Mouse (Mus musculus) heart, postnatal 0 days (tissue): Measurements from ENCODE around the gene Gimap7. TPM values are rescaled to one million over a fixed set of nuclear protein-coding genes. Genes with fewer than 3 reads are reported as not detected.

ENCODE experiments used
- ATAC-seq: fragments of 200-750 bp; cut with Nextera tagmentation; 2 replicates; pipeline ENCODE4 v1.8.0; 2017; ENCODE audit warnings: low read depth, moderate number of reproducible peaks, moderate library complexity; ENCODE audit not compliant: insufficient read depth
- DNase-seq: peaks from one replicate; pipeline ENCODE4 v3.0.0-alpha.2; 2016; ENCODE audit warnings: low spot score
- H3K27ac ChIP-seq: fragments of 300-500 bp; sonication (generic); 2 replicates; pipeline ENCODE4 v1.5.1; 2014; ENCODE audit warnings: low read depth, mild to moderate bottlenecking
- H3K27me3 ChIP-seq: fragments of 300-500 bp; sonication (generic); 2 replicates; pipeline ENCODE4 v1.6.1; 2014; ENCODE audit warnings: low read length, mixed read lengths; ENCODE audit not compliant: control insufficient read depth, insufficient read depth
- H3K36me3 ChIP-seq: fragments of 300-500 bp; sonication (generic); replicated peaks from 2 replicates; pipeline ENCODE4 v1.6.1; 2014; ENCODE audit warnings: low read length, mixed read lengths; ENCODE audit not compliant: control insufficient read depth, insufficient read depth
- H3K4me1 ChIP-seq: fragments of 300-500 bp; sonication (generic); 2 replicates; pipeline ENCODE4 v1.6.1; 2014; ENCODE audit warnings: antibody characterized with exemption; ENCODE audit not compliant: control insufficient read depth, insufficient read depth
- H3K4me2 ChIP-seq: fragments of 300-500 bp; sonication (generic); 2 replicates; pipeline ENCODE4 v1.6.1; 2014; ENCODE audit warnings: low read depth, mild to moderate bottlenecking, low read length, moderate library complexity
- H3K4me3 ChIP-seq: fragments of 300-500 bp; sonication (generic); 2 replicates; pipeline ENCODE4 v1.5.1; 2014; ENCODE audit warnings: low read depth, low read length
- H3K9ac ChIP-seq: fragments of 300-500 bp; sonication (generic); replicated peaks from 2 replicates; pipeline ENCODE4 v1.6.1; 2014; ENCODE audit warnings: low read depth, low read length, mixed read lengths
- H3K9me3 ChIP-seq: fragments of 300-500 bp; sonication (generic); replicated peaks from 2 replicates; pipeline ENCODE4 v1.6.1; 2016; ENCODE audit warnings: low read length; ENCODE audit not compliant: control insufficient read depth
- CTCF ChIP-seq: IDR thresholded peaks from 2 replicates; pipeline ENCODE4 v1.5.1; 2016; ENCODE audit warnings: antibody characterized with exemption, control low read depth, low read depth
- EP300 ChIP-seq: IDR thresholded peaks from 2 replicates; pipeline ENCODE4 v1.6.1; 2016; ENCODE audit warnings: antibody characterized with exemption, low read depth
- WGBS: fragments of 180-500 bp; shearing (Covaris S2); extraction: QIAGEN DNeasy Blood & Tissue Kit; methylation state at CpG from one replicate; pipeline ENCODE4 v1.1.7; 2014; 5-methylcytosine and 5-hydroxymethylcytosine counted together
- polyA plus RNA-seq: library from polyadenylated mRNA; unstranded; fragments of >200 nt; fragmentation: Nextera tagmentation; extraction: Ambion mirVana; gene quantifications from 2 replicates; pipeline ENCODE4 v1.2.1, GENCODE M21; 2015
- total RNA-seq: library from RNA; depleted of rRNA; stranded (reverse); fragments of >200 nt; gene quantifications from 2 replicates; pipeline ENCODE4 v1.2.3, GENCODE M21; 2014; ENCODE audit warnings: low replicate concordance; rRNA removed

Gimap7 gene
- total RNA-seq, result not detected in 2 replicates
- polyA plus RNA-seq, result not detected in 2 replicates

DNA sequence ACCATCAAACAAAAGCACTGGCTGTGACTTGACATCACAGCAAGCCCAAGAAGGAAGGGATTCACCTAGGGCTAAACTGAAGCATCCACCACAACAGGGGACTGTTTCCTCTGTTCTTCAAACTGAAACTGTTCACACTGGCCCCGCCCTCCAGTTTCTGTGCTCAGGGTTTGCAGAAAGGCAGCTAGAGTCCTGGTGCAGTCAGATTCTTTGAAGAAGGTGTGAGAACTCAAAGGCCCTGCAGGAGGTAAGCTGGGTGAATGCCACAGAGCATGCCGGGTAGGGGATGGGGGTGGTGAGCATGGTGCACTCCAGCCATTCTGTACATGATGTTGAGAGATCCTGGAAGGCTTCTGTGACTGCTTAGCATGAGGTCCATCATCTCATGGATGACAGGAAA lies at the start of gene Gimap7, which contains the start of gene Gm28053:
Gimap7 (plus strand) TSS at position 167 of the 400 bp plus-strand sequence.
Gm28053 (plus strand) TSS at position 153 of the 400 bp plus-strand sequence.
- H3K4me3 ChIP-seq, result no peak within 1 kb of the TSS
- H3K4me1 ChIP-seq, result no peaks in the 10 kb centered on the region
- no peaks in the 10 kb centered on the region for H3K9me3 ChIP-seq
- no peaks in the 10 kb centered on the region for H3K36me3 ChIP-seq
- DNase-seq (no peak), ATAC-seq (no peak)
- H3K9ac ChIP-seq, result no peak within 1 kb of the TSS
- no peak within 1 kb of the TSS for H3K4me2 ChIP-seq
- 57% methylated on average over 2 of the region's 2 CpGs for WGBS
- H3K27ac ChIP-seq, result no peak within 1 kb of the TSS
- TF ChIP-seq CTCF (no peak), EP300 (no peak)
- H3K27me3 ChIP-seq, result no peaks in the 10 kb centered on the region

DNA sequence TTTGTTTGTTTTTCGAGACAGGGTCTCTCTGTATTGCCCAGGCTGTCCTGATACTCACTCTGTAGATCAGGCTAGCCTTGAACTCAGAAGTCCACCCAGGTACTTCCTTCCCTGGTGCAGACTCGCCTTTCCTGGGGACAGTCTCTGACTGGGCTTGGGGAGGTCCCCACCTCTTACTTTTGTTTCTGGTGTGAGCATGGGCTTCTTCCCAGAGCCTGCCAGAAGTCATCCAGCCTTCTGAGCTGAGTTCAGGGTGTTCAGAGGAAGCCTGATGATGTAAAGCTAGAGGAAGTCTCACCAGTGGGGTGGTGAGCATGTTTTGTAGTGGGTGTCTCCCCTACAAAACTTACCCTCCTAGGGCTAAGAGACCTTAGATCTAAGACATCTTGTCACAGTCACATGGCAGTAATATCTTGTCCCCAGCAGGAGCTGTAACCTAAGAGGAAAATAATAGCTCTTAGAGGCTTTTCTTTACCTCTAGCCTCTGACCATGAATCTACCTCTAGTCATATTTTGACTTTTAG lies 48.9 kb upstream of the Gimap7 start:
- TF ChIP-seq EP300, result no peak
- no peak for TF ChIP-seq CTCF
- H3K9ac ChIP-seq, result no peak overlapping the region
- no peaks in the 10 kb centered on the region for H3K4me1 ChIP-seq
- no peak for DNase-seq
- ATAC-seq, result no peak
- H3K27me3 ChIP-seq, result no peaks in the 10 kb centered on the region
- 40% methylated on average over 2 of the region's 2 CpGs for WGBS
- H3K4me3 ChIP-seq, result no peak overlapping the region
- no peaks in the 10 kb centered on the region for H3K36me3 ChIP-seq
- no peaks in the 10 kb centered on the region for H3K9me3 ChIP-seq
- no peak overlapping the region for H3K27ac ChIP-seq
- no peak overlapping the region for H3K4me2 ChIP-seq

DNA sequence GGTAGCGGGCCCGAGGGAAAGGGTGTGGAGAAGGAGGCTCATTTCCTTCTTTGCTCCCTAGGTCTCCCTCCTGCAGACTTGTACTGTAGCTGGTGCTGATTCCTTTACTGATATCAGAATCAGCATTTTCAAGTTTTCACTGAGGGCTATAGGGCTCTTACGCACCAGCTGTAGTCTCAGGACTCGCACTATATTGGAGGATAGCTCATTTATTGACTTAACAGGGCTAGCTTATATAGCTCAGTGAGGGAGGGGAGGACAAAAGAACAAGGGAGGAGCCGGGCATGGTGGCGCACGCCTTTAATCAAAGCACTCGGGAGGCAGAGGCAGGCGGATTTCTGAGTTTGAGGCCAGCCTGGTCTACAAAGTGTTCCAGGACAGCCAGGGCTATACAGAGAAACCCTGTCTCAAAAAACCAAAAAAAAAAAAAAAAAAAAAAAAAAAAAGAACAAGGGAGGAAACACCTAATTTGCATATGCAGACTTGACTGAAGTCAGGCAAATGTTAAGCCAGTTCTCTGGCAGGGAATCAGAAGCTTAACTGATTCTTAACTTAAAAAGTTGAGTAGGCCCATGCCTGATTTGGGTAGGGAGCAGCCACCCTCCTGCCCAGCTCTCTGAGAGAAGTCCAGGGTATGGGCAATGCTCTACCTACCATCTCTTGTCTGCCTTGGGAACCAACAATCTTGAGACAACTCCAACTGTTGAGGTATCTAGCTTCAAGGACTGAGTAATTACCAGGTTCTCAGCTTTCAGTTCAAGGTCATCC lies 43.9 kb upstream of the Gimap7 start:
- no peaks in the 10 kb centered on the region for H3K4me1 ChIP-seq
- no peaks in the 10 kb centered on the region for H3K36me3 ChIP-seq
- TF ChIP-seq CTCF (no peak), EP300 (no peak)
- H3K9me3 ChIP-seq, result no peaks in the 10 kb centered on the region
- no peaks in the 10 kb centered on the region for H3K27me3 ChIP-seq
- ATAC-seq, result no peak
- H3K4me3 ChIP-seq, result no peak overlapping the region
- 92% methylated on average over 9 of the region's 9 CpGs for WGBS
- no peak for DNase-seq
- no peak overlapping the region for H3K4me2 ChIP-seq
- no peak overlapping the region for H3K27ac ChIP-seq
- no peak overlapping the region for H3K9ac ChIP-seq

DNA sequence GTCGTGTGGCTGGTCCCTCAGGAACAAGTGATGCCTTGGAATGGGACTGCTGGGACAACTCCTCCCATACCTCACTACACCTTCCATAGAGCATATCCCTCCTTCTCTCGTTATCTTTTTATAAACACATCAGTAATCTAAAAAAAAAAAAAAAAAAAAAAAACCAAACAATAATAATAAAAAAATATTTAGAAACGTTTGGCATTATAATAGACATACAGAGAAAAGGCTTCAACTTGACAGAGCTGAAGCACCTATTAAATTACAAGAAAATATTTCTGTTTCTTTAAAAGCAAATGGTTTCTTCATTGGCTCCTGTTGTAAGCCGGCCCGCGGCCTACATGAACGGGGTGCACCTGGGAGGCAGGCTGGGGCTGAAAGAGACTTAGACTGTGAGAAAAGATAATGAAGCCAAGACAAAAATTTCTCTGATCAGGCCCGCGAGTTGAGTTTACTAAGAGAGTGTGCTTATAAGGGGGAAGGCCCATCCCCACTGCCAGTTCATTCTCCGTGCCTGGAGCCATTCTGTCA lies 43.0 kb upstream of the Gimap7 start:
- no peak for ATAC-seq
- H3K4me1 ChIP-seq, result no peaks in the 10 kb centered on the region
- H3K4me2 ChIP-seq, result peak overlapping the region; percentile 53
- no peak overlapping the region for H3K9ac ChIP-seq
- no peak for DNase-seq
- H3K9me3 ChIP-seq, result no peaks in the 10 kb centered on the region
- H3K4me3 ChIP-seq, result peak overlapping the region; percentile 41
- 40% methylated on average over 10 of the region's 10 CpGs for WGBS
- H3K27me3 ChIP-seq, result no peaks in the 10 kb centered on the region
- peak overlapping the region; percentile 55; the same call in 1 of the 2 replicates for H3K27ac ChIP-seq
- H3K36me3 ChIP-seq, result no peaks in the 10 kb centered on the region
- no peak for TF ChIP-seq CTCF
- no peak for TF ChIP-seq EP300

DNA sequence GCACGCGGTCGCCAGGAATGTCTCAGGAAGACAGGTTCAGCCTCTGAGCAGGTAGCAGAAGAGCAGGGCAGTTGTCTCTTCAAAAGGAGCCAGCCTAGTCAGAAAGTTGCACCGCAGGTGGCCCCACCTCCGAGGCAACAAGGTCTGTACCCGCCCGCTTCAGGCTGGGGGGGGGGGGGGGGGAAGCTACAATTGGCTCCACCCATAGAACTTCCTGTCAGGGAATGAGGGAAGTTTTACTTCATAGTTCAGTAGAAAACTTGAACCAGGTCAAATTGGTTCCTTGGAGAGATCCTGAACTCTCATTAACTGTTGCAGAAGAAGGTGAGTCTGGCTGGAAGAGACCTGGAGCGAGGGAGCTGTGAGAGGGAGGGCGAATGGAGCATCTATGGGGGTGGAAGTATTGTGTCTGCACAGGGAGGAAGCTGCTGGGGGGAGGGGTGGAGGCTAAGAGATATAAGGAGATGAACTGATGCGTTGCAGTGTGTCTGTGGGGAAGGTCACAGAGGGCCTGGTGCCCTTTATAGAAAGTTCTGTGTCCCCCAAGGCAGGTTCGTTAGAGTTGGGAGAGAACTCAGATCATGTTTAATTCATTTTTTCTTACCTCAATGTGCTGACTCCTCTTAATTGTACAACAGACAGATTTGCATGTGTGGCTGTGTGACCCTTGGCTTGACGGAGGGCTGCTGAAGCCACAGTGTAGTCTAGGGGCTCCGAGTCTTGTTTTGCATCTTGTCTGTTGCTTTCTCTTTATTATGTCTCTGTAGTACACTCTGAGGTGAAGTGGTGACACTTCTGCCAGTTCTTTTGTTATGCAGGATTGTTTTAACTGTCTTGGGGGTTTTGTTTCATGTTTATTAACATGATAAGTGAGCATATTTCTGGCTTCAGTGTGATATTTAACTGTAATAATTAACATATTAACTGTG lies 42.2 kb upstream of the Gimap7 start, which contains the start of gene Gimap9:
Gimap9 (plus strand) TSS at position 199 of the 929 bp plus-strand sequence.
- no peaks in the 10 kb centered on the region for H3K27me3 ChIP-seq
- H3K4me1 ChIP-seq, result no peaks in the 10 kb centered on the region
- peak within 1 kb of the TSS; percentile 55 for H3K27ac ChIP-seq
- H3K9ac ChIP-seq, result peak within 1 kb of the TSS; percentile 29; the same call in 1 of the 2 replicates
- DNase-seq, result peak; percentile 18
- H3K9me3 ChIP-seq, result no peaks in the 10 kb centered on the region
- ATAC-seq, result 0 out of 2 replicates have a peak, but pooled peaks have one; percentile 24
- H3K4me2 ChIP-seq, result peak within 1 kb of the TSS; percentile 53
- TF ChIP-seq CTCF (no peak), EP300 (no peak)
- peak within 1 kb of the TSS; percentile 41 for H3K4me3 ChIP-seq
- no peaks in the 10 kb centered on the region for H3K36me3 ChIP-seq
- WGBS, result 34% methylated on average over 13 of the region's 13 CpGs
